Mouse (Mus musculus) kidney, embryonic 15.5 days (tissue): ENCODE results near the gene Polr2l. TPM values are rescaled to one million over a fixed set of nuclear protein-coding genes. Genes with fewer than 3 reads are reported as not detected.

Experiments used
- ATAC-seq: fragments of 200-750 bp; cut with Nextera tagmentation; replicated peaks from 2 replicates; pipeline ENCODE4 v1.8.0; 2017; ENCODE audit warnings: moderate TSS enrichment; ENCODE audit not compliant: low FRiP score
- H3K27ac ChIP-seq: fragments of 300-500 bp; sonication (generic); 2 replicates; pipeline ENCODE4 v1.5.1; 2015; ENCODE audit warnings: mild to moderate bottlenecking, inconsistent platforms
- H3K27me3 ChIP-seq: fragments of 300-500 bp; sonication (generic); 2 replicates; pipeline ENCODE4 v1.6.1; 2015; ENCODE audit warnings: inconsistent platforms
- H3K36me3 ChIP-seq: fragments of 300-500 bp; sonication (generic); 2 replicates; pipeline ENCODE4 v1.6.1; 2015; ENCODE audit warnings: inconsistent platforms
- H3K4me1 ChIP-seq: fragments of 300-500 bp; sonication (generic); 2 replicates; pipeline ENCODE4 v1.6.1; 2015; ENCODE audit warnings: inconsistent platforms
- H3K4me2 ChIP-seq: fragments of 300-500 bp; sonication (generic); 2 replicates; pipeline ENCODE4 v1.6.1; 2015; ENCODE audit warnings: moderate library complexity, mild to moderate bottlenecking, inconsistent platforms
- H3K4me3 ChIP-seq: fragments of 300-500 bp; sonication (generic); replicated peaks from 2 replicates; pipeline ENCODE4 v1.5.1; 2015; ENCODE audit warnings: mild to moderate bottlenecking, inconsistent platforms
- H3K9ac ChIP-seq: fragments of 300-500 bp; sonication (generic); 2 replicates; pipeline ENCODE4 v1.6.1; 2015; ENCODE audit warnings: mild to moderate bottlenecking, inconsistent platforms
- H3K9me3 ChIP-seq: fragments of 300-500 bp; sonication (generic); replicated peaks from 2 replicates; pipeline ENCODE4 v1.6.1; 2016; ENCODE audit warnings: inconsistent platforms
- WGBS: fragments of 180-500 bp; shearing (Covaris S2); methylation state at CpG from one replicate; pipeline ENCODE4 v1.1.7; 2015; ENCODE audit warnings: mixed read lengths; 5-methylcytosine and 5-hydroxymethylcytosine counted together
- polyA plus RNA-seq: library from polyadenylated mRNA; unstranded; fragments of >200 nt; fragmentation: Nextera tagmentation; extraction: Ambion mirVana; gene quantifications from 2 replicates; pipeline ENCODE4 v1.2.1, GENCODE M21; 2015

Gene Polr2l
- polyA plus RNA-seq, 1 experiment from 2014 or later = 78.7 TPM

GRCm38 (mm10) chr7:141472763-141473162, 2.2 kb downstream of the Polr2l start:
- H3K4me1 ChIP-seq = peaks cover 71% of the 10 kb centered on the region
- no peak overlapping the region for H3K27ac ChIP-seq
- 76% methylated on average over 6 of the region's 6 CpGs for WGBS
- H3K9ac ChIP-seq = no peak overlapping the region
- ATAC-seq = no peak
- no peaks in the 10 kb centered on the region for H3K27me3 ChIP-seq
- H3K4me2 ChIP-seq = no peak overlapping the region
- H3K4me3 ChIP-seq = no peak overlapping the region
- H3K9me3 ChIP-seq = no peaks in the 10 kb centered on the region
- H3K36me3 ChIP-seq = peaks cover 35% of the 10 kb centered on the region

- no peak for ATAC-seq
- no peak overlapping the region for H3K4me2 ChIP-seq
- no peak overlapping the region for H3K9ac ChIP-seq
- H3K36me3 ChIP-seq = peaks cover 35% of the 10 kb centered on the region
- no peaks in the 10 kb centered on the region for H3K9me3 ChIP-seq
- no peaks in the 10 kb centered on the region for H3K27me3 ChIP-seq
- no peak overlapping the region for H3K4me3 ChIP-seq
- peaks cover 69% of the 10 kb centered on the region for H3K4me1 ChIP-seq
- H3K27ac ChIP-seq = no peak overlapping the region
- 78% methylated on average over 6 of the region's 6 CpGs for WGBS
Measured at GRCm38 (mm10) chr7:141472226-141472625, 2.7 kb downstream of the Polr2l start.

- H3K27ac ChIP-seq = no peak overlapping the region
- no peak for ATAC-seq
- no peak overlapping the region for H3K4me3 ChIP-seq
- H3K9ac ChIP-seq = no peak overlapping the region
- WGBS = 97% methylated on average over 1 of the region's 1 CpGs
- H3K27me3 ChIP-seq = no peaks in the 10 kb centered on the region
- H3K4me1 ChIP-seq = peaks cover 68% of the 10 kb centered on the region
- peaks cover 35% of the 10 kb centered on the region for H3K36me3 ChIP-seq
- no peaks in the 10 kb centered on the region for H3K9me3 ChIP-seq
- no peak overlapping the region for H3K4me2 ChIP-seq
Measured at GRCm38 (mm10) chr7:141471236-141471635, 3.7 kb downstream of the Polr2l start.

GRCm38 (mm10) chr7:141470637-141470944, 4.3 kb downstream of the Polr2l start:
- Histone ChIP-seq H3K27ac (0 out of 2 replicates have a peak overlapping the region, but pooled peaks have one; percentile 92), H3K27me3 (peaks cover 5% of the 10 kb centered on the region), H3K9ac (no peak overlapping the region), H3K4me1 (peaks cover 66% of the 10 kb centered on the region), H3K9me3 (no peaks in the 10 kb centered on the region), H3K4me3 (no peak overlapping the region), H3K36me3 (peaks cover 35% of the 10 kb centered on the region), H3K4me2 (no peak overlapping the region)
- WGBS = 90% methylated on average over 10 of the region's 10 CpGs
- ATAC-seq = no peak

DNA sequence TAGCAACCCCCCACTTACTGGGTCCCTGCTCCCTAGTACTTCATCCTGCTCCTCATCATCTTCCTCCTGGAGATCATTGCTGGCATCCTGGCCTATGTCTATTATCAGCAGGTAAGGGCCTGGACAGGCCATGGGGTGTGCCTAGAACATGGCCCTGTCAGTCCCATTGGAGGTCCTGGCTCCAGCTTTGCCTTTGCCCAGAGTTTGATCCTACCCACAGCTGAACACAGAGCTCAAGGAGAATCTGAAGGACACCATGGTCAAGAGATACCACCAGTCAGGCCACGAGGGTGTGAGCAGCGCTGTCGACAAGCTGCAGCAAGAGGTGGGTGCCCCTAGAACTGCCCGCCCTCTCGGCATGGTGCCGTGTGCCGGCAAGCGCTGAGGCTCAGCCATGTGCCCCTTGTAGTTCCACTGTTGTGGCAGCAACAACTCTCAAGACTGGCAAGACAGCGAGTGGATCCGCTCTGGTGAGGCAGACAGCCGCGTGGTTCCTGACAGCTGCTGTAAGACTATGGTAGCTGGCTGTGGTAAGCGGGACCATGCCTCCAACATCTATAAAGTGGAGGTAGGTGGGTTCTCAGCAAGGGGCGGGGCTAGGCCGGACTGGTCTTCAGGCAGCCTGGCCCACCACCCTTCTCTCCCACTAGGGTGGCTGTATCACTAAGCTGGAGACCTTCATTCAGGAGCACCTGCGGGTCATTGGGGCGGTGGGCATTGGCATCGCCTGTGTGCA, 4.9 kb downstream of the Polr2l start:
- Histone ChIP-seq H3K9me3 (no peaks in the 10 kb centered on the region), H3K4me1 (peaks cover 70% of the 10 kb centered on the region), H3K27me3 (peaks cover 11% of the 10 kb centered on the region), H3K4me2 (peak overlapping the region; percentile 81), H3K36me3 (peaks cover 35% of the 10 kb centered on the region), H3K4me3 (peak overlapping the region; percentile 85), H3K9ac (peak overlapping the region; percentile 82), H3K27ac (peak overlapping the region; percentile 92)
- WGBS = 91% methylated on average over 18 of the region's 18 CpGs
- ATAC-seq = no peak

DNA sequence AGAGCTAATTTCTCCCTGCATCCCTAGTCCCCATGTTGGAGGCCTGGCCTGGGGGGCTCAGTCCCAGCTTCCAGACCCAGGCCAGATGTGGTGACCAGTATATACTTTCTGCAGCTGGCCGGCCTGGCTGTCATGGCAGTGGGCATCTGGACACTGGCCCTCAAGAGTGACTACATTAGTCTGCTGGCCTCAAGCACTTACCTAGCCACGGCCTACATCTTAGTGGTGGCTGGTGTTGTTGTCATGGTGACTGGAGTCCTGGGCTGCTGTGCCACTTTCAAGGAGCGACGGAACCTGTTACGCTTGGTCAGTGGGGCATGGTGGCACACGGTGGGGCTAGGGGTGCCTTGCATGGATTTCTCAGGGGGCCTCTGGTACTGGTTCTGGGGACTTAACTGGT, 5.6 kb downstream of the Polr2l start:
- H3K27me3 ChIP-seq = peaks cover 18% of the 10 kb centered on the region

DNA sequence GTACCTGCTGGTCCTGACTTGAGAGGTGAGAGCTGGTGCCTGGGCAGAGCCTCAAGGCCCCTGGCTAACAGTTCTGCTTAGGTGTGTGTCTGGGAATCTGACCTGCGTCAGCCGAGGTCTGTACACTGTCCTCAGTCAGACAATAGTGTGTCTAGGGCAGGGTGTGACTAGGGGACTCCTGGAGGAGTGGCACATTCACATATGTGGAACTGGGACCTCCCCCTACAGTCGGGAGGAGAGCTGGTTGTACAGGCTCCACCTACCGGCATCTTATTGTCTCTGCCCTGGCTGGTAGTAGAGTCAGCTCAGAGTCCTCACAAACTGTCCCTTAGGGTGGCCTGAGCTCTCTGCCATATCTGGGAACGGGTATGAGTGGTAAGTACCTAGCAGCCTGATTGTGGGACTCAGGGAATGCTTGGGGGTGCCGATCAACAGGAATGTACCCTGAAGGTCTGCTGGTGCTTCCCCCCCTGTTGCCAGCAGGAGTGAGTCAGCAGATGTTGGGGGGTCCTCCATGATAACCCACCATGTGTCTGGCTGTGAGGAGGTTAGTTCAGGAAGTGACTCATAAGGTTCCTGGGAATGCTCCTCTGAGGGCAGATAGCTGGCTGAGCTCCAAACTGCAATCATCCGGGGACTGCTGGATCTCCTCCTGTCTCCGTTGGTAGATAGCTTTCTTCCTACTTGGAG, 6.3 kb downstream of the Polr2l start:
- 11% methylated on average over 8 of the region's 8 CpGs for WGBS
- H3K9me3 ChIP-seq = no peaks in the 10 kb centered on the region
- H3K36me3 ChIP-seq = peaks cover 35% of the 10 kb centered on the region
- H3K27ac ChIP-seq = peak overlapping the region; percentile 92
- H3K9ac ChIP-seq = peak overlapping the region; percentile 82
- H3K4me2 ChIP-seq = peak overlapping the region; percentile 81
- ATAC-seq = peak; percentile 78
- peak overlapping the region; percentile 85 for H3K4me3 ChIP-seq
- peaks cover 75% of the 10 kb centered on the region for H3K4me1 ChIP-seq
- H3K27me3 ChIP-seq = peaks cover 25% of the 10 kb centered on the region

More for the DNA sequence above, 5.6 kb downstream of the Polr2l start:
- WGBS = 52% methylated on average over 6 of the region's 6 CpGs
- H3K4me1 ChIP-seq = peaks cover 75% of the 10 kb centered on the region
- ATAC-seq = no peak
- peak overlapping the region; percentile 81 for H3K4me2 ChIP-seq
- peak overlapping the region; percentile 82 for H3K9ac ChIP-seq
- H3K4me3 ChIP-seq = peak overlapping the region; percentile 85
- peaks cover 35% of the 10 kb centered on the region for H3K36me3 ChIP-seq
- H3K27ac ChIP-seq = peak overlapping the region; percentile 92
- H3K9me3 ChIP-seq = no peaks in the 10 kb centered on the region

- Histone ChIP-seq H3K4me2 (peak overlapping the region; percentile 81), H3K4me3 (peak overlapping the region; percentile 85), H3K36me3 (peaks cover 35% of the 10 kb centered on the region), H3K9me3 (no peaks in the 10 kb centered on the region), H3K27ac (peak overlapping the region; percentile 92), H3K4me1 (peaks cover 75% of the 10 kb centered on the region), H3K27me3 (peaks cover 30% of the 10 kb centered on the region), H3K9ac (peak overlapping the region; percentile 82)
- WGBS = 8% methylated on average over 5 of the region's 5 CpGs
- ATAC-seq = 0 out of 2 replicates have a peak, but pooled peaks have one; percentile 8
Measured at GRCm38 (mm10) chr7:141468164-141468521, 6.8 kb downstream of the Polr2l start.

DNA sequence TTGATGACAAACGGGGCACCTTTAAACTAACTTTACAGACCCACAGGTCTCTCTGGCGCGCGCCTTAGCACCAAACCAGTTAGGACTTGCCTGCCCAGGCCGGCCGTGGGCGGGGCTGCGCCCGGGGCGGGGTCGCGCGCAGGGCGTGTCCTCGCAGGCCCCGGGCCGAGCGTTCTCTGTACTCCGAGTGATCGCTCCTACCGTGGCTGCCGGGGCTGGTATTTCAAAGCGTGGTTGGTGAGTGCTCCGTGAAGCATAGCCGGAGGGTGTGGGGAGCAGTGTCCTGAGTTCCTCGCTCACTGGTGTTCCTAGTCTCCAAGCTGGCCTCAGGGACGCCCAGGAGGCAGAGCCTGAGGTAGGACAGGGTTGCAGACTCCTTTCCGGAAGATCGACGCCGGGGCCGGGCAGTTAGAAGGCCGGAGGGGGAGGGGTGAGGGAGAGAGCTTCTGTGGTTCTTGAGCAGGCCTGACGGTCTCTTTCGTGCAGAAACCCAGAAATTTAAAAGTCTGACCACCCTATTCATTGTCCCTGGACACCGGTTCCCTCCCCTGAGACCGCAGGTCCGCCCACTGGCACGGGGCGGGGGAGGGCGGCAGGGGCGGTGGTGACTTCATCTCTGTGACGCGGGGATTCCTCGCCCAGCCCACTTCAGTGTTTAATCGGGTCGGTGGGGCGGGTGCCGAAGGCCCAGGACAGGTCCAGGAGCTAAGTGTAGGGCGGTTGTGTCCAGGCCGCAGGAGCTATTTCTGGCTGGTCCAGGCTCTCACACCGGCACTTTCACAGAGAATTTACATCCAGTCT, 7.5 kb downstream of the Polr2l start, which contains the start of gene Cd151:
Gene Cd151, plus strand, starts transcription at position 163 of the 801 bp plus-strand sequence.
- ATAC-seq = peak; percentile 75
- Histone ChIP-seq H3K4me1 (peaks cover 78% of the 10 kb centered on the region), H3K9me3 (no peaks in the 10 kb centered on the region), H3K27me3 (peaks cover 37% of the 10 kb centered on the region), H3K27ac (peak within 1 kb of the TSS; percentile 92), H3K4me2 (peak within 1 kb of the TSS; percentile 81), H3K36me3 (peaks cover 30% of the 10 kb centered on the region), H3K9ac (peak within 1 kb of the TSS; percentile 82), H3K4me3 (peak within 1 kb of the TSS; percentile 85)
- WGBS = under 1% methylated on average over 52 of the region's 52 CpGs

GRCm38 (mm10) chr7:141466607-141467148, 8.3 kb downstream of the Polr2l start:
- Histone ChIP-seq H3K4me1 (peaks cover 82% of the 10 kb centered on the region), H3K4me2 (peak overlapping the region; percentile 81), H3K27me3 (peaks cover 44% of the 10 kb centered on the region), H3K27ac (peak overlapping the region; percentile 92), H3K4me3 (peak overlapping the region; percentile 85), H3K9ac (peak overlapping the region; percentile 82), H3K9me3 (no peaks in the 10 kb centered on the region), H3K36me3 (peaks cover 23% of the 10 kb centered on the region)
- ATAC-seq = no peak
- 55% methylated on average over 10 of the region's 10 CpGs for WGBS

- Histone ChIP-seq H3K4me1 (peaks cover 89% of the 10 kb centered on the region), H3K27ac (peak overlapping the region; percentile 19), H3K9ac (no peak overlapping the region), H3K27me3 (peaks cover 51% of the 10 kb centered on the region), H3K4me3 (0 out of 2 replicates have a peak overlapping the region, but pooled peaks have one; percentile 3), H3K4me2 (no peak overlapping the region), H3K9me3 (no peaks in the 10 kb centered on the region), H3K36me3 (peaks cover 16% of the 10 kb centered on the region)
- no peak for ATAC-seq
- 77% methylated on average over 7 of the region's 7 CpGs for WGBS
Measured at GRCm38 (mm10) chr7:141466045-141466394, 8.9 kb downstream of the Polr2l start.
